Mouse (Mus musculus) kidney, embryonic 15.5 days (tissue): ENCODE results near the gene Wdr4. TPM values are rescaled to one million over a fixed set of nuclear protein-coding genes. Genes with fewer than 3 reads are reported as not detected.
A peak's percentile ranks its signal among the peaks of the same experiment; 100 is the strongest.

Experiments used
- ATAC-seq: fragments of 200-750 bp; cut with Nextera tagmentation; replicated peaks from 2 replicates; pipeline ENCODE4 v1.8.0; 2017; ENCODE audit warnings: moderate TSS enrichment; ENCODE audit not compliant: low FRiP score
- H3K27ac ChIP-seq: fragments of 300-500 bp; sonication (generic); 2 replicates; pipeline ENCODE4 v1.5.1; 2015; ENCODE audit warnings: mild to moderate bottlenecking, inconsistent platforms
- H3K27me3 ChIP-seq: fragments of 300-500 bp; sonication (generic); 2 replicates; pipeline ENCODE4 v1.6.1; 2015; ENCODE audit warnings: inconsistent platforms
- H3K36me3 ChIP-seq: fragments of 300-500 bp; sonication (generic); 2 replicates; pipeline ENCODE4 v1.6.1; 2015; ENCODE audit warnings: inconsistent platforms
- H3K4me1 ChIP-seq: fragments of 300-500 bp; sonication (generic); 2 replicates; pipeline ENCODE4 v1.6.1; 2015; ENCODE audit warnings: inconsistent platforms
- H3K4me2 ChIP-seq: fragments of 300-500 bp; sonication (generic); 2 replicates; pipeline ENCODE4 v1.6.1; 2015; ENCODE audit warnings: moderate library complexity, mild to moderate bottlenecking, inconsistent platforms
- H3K4me3 ChIP-seq: fragments of 300-500 bp; sonication (generic); replicated peaks from 2 replicates; pipeline ENCODE4 v1.5.1; 2015; ENCODE audit warnings: mild to moderate bottlenecking, inconsistent platforms
- H3K9ac ChIP-seq: fragments of 300-500 bp; sonication (generic); 2 replicates; pipeline ENCODE4 v1.6.1; 2015; ENCODE audit warnings: mild to moderate bottlenecking, inconsistent platforms
- H3K9me3 ChIP-seq: fragments of 300-500 bp; sonication (generic); replicated peaks from 2 replicates; pipeline ENCODE4 v1.6.1; 2016; ENCODE audit warnings: inconsistent platforms
- WGBS: fragments of 180-500 bp; shearing (Covaris S2); methylation state at CpG from one replicate; pipeline ENCODE4 v1.1.7; 2015; ENCODE audit warnings: mixed read lengths; 5-methylcytosine and 5-hydroxymethylcytosine counted together
- polyA plus RNA-seq: library from polyadenylated mRNA; unstranded; fragments of >200 nt; fragmentation: Nextera tagmentation; extraction: Ambion mirVana; gene quantifications from 2 replicates; pipeline ENCODE4 v1.2.1, GENCODE M21; 2015

Wdr4 gene
- polyA plus RNA-seq, 1 experiment from 2014 or later = 49.6 TPM

DNA sequence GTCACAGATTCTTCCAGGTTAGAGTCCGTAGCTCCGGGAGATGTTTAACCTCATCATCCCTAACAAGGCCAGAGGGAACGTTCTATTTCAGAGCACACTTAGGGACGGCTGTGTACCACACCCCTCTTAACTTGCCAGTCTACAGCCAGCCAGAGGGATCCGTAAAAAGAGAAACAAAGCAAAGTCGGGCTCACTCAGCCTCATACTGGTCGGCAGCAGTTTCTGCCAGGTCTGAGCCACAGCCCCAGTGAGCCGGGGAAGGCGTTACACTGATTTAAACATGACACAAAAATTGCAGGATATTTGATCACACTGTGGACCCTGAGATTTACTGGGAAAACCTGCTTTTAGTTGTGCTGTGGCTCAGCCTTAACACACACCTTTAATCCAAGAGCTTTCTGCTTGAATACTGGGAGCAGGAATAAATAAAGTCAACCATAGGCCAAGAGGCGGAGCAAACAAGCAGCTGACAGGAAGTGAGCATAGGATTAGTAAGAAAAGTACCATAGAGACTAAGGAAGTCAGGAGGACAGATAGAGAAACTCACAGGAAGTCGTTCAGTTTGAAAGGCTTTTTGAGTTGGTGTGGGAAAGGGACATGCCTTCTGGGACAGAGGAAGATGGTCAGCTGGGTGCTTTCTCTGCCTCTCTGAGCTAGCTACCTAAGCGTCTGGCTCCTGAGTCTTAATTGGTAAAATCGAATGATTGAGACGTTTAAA is 11.8 kb upstream of the Wdr4 start:
- Histone ChIP-seq H3K27me3 (no peaks in the 10 kb centered on the region), H3K9ac (no peak overlapping the region), H3K9me3 (no peaks in the 10 kb centered on the region), H3K4me3 (no peak overlapping the region), H3K36me3 (peaks cover 48% of the 10 kb centered on the region), H3K4me2 (no peak overlapping the region), H3K27ac (peak overlapping the region; percentile 33; the same call in 1 of the 2 replicates), H3K4me1 (peaks cover 17% of the 10 kb centered on the region)
- WGBS = 87% methylated on average over 14 of the region's 14 CpGs
- no peak for ATAC-seq

DNA sequence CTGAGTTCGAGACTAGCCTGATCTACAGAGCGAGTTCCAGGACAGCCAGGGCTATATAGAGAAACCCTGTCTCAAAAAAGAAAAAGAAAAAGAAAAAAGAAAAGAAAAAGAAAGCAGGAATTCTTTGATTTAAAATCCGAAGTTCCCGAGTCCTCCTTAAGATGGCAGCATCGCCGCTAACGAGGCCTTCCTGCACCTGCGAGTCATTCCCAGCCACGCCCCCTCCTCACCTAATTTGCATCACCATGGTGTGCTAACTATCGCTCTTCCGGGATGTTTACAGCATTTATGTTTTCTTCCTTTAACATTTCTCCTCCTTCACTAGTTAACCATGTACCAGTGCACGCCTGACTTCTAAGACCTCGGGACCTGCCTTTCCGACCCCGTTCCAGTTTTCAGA is 9.5 kb upstream of the Wdr4 start:
- Histone ChIP-seq H3K9ac (no peak overlapping the region), H3K4me1 (peaks cover 9% of the 10 kb centered on the region), H3K4me3 (peak overlapping the region; percentile 21; the same call in 1 of the 2 replicates), H3K27me3 (no peaks in the 10 kb centered on the region), H3K27ac (0 out of 2 replicates have a peak overlapping the region, but pooled peaks have one; percentile 33), H3K4me2 (peak overlapping the region; percentile 44), H3K9me3 (no peaks in the 10 kb centered on the region), H3K36me3 (peaks cover 54% of the 10 kb centered on the region)
- WGBS = 26% methylated on average over 15 of the region's 15 CpGs
- ATAC-seq = no peak

DNA sequence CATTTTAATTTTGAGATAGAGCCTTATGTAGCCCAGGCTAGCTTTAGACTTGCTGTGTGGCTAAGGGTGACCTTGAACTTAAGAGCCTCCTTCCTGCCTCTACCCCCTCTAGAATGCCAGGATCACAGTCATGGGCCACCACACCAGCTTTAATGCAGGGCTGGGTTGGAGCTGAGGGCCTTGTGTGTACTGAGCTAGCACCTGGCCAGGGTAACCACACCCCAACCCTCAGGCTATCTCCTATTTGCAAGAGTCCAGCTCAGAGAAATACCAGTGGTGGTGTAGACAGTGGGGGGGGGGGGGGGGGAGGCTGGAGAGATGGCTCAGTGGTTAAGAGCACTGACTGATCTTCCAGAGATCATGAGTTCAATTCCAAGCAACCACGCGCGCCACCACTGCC is 6.0 kb upstream of the Wdr4 start:
- Histone ChIP-seq H3K4me1 (peaks cover 21% of the 10 kb centered on the region), H3K4me2 (no peak overlapping the region), H3K27ac (no peak overlapping the region), H3K27me3 (no peaks in the 10 kb centered on the region), H3K36me3 (peaks cover 58% of the 10 kb centered on the region), H3K9ac (no peak overlapping the region), H3K4me3 (no peak overlapping the region), H3K9me3 (no peaks in the 10 kb centered on the region)
- 100% methylated on average over 3 of the region's 3 CpGs for WGBS
- ATAC-seq = no peak

DNA sequence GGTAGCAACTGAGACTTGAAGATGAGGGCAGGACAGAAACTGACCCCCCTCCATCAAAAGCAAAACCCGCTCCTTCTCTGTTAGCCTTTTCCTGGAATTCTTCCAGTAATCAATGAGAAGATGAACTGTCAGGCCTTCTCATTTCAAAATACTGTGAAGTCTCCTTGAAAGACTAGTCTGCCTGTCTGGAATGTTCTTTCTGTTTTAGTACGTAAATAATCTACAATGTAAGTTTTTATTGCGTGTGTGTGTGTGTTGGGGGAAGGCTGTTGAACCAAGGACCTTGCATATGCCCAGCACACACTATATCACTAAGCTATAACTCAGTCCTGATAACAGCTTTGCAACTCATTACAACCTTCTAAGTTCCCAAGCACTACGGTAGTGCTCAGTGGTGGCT is 5.3 kb upstream of the Wdr4 start:
- Histone ChIP-seq H3K27ac (no peak overlapping the region), H3K36me3 (peaks cover 52% of the 10 kb centered on the region), H3K4me1 (peaks cover 22% of the 10 kb centered on the region), H3K4me2 (no peak overlapping the region), H3K9ac (no peak overlapping the region), H3K9me3 (no peaks in the 10 kb centered on the region), H3K27me3 (no peaks in the 10 kb centered on the region), H3K4me3 (no peak overlapping the region)
- ATAC-seq = no peak
- WGBS = 73% methylated on average over 4 of the region's 4 CpGs

DNA sequence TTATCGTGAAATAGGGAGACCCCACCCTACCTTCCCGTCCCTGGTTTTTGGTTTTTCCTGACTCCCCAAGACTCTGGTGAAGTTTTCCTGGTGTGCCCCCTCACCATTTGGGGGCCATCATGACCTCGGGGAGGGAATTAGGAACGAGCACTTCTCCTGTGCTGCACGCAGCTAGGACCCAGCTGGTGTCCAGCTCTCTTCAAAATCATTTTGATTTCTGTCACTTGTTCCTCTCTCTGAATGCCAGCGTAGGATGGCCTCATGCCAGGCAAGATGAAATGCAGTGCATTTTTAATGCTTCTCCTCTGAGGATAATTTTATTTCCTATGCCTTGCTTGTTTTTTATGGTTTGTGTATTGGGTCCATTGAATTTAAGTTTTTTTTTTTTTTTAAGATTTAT is 2.2 kb upstream of the Wdr4 start:
- Histone ChIP-seq H3K9ac (no peak overlapping the region), H3K4me3 (no peak overlapping the region), H3K36me3 (peaks cover 27% of the 10 kb centered on the region), H3K27me3 (no peaks in the 10 kb centered on the region), H3K4me2 (0 out of 2 replicates have a peak overlapping the region, but pooled peaks have one; percentile 65), H3K27ac (no peak overlapping the region), H3K4me1 (peaks cover 19% of the 10 kb centered on the region), H3K9me3 (no peaks in the 10 kb centered on the region)
- WGBS = 86% methylated on average over 6 of the region's 6 CpGs
- no peak for ATAC-seq

DNA sequence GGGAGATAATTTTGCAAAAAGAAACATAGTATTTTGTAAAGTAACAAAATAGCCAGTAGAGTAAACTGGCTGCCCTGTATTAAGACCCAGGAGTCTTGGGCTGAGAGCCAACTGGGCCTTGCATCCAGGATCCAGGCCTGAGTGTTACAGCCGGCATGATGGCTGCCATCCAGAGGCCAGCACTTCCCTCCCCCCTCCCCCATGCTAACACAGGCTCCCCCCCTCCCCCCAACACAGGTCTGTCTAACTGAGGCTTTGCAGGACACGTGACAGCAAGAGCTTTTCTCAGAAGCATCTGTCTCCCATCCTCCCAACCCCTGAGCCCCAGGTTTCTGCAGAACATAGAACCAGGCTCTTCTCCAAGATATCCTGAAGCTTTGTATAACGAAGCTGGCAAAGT is 1.1 kb upstream of the Wdr4 start:
- Histone ChIP-seq H3K36me3 (peaks cover 23% of the 10 kb centered on the region), H3K27me3 (no peaks in the 10 kb centered on the region), H3K9me3 (no peaks in the 10 kb centered on the region), H3K4me3 (peak overlapping the region; percentile 80), H3K9ac (peak overlapping the region; percentile 71), H3K27ac (peak overlapping the region; percentile 82), H3K4me2 (peak overlapping the region; percentile 65), H3K4me1 (peaks cover 19% of the 10 kb centered on the region)
- WGBS = 33% methylated on average over 3 of the region's 3 CpGs
- ATAC-seq = no peak

DNA sequence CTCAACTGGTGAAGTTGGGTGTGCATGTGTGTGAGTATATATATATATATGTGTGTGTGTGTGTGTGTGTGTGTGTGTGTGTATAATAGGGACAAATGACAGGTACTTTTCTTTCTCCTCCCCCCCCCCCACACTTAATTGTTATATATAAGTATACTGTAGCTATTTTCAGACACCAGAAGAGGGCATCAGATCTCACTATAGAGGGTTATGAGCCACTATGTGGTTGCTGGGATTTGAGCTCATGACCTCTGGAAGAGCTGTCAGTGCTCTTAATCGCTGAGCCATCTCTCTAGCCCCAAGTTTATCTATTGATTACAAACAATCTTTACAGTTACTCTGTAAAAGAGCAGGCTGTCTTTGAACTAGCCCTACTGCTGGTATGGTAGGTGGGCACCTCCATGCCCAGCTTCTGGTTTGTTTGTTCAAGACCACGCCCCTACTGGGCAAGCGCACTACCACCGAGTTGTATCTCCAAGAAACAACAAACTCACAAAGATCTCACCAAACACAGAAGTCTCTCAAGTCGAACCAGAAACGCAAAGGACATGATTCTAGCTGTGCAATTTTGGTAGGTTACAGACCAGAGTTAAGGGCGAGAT is 335 bp downstream of the Wdr4 start:
- WGBS = 6% methylated on average over 7 of the region's 7 CpGs
- peak; percentile 63 for ATAC-seq
- peak overlapping the region; percentile 80 for H3K4me3 ChIP-seq
- peak overlapping the region; percentile 65 for H3K4me2 ChIP-seq
- H3K27ac ChIP-seq = peak overlapping the region; percentile 59; the same call in 1 of the 2 replicates
- H3K4me1 ChIP-seq = peaks cover 14% of the 10 kb centered on the region
- no peaks in the 10 kb centered on the region for H3K9me3 ChIP-seq
- H3K36me3 ChIP-seq = peaks cover 19% of the 10 kb centered on the region
- H3K27me3 ChIP-seq = no peaks in the 10 kb centered on the region
- no peak overlapping the region for H3K9ac ChIP-seq

DNA sequence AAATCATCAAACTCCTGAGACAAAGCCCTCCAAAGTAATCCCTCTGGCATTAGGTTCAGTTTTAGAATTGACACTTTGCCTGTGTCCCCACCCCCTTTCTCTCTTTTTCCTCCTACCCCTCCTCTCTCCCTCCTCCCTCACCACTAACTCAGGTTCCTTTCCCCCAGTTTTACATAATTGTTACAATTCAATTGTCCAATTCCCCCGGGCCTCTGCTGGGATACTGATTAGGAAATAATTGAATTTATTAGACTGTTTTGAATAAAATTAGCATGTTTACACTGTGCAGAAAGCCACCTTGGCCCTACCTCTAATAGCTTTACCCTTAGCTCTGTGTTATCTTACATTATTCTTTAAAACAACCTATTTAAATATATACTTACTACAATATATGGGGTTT is 5.1 kb downstream of the Wdr4 start:
- 78% methylated on average over 1 of the region's 1 CpGs for WGBS

DNA sequence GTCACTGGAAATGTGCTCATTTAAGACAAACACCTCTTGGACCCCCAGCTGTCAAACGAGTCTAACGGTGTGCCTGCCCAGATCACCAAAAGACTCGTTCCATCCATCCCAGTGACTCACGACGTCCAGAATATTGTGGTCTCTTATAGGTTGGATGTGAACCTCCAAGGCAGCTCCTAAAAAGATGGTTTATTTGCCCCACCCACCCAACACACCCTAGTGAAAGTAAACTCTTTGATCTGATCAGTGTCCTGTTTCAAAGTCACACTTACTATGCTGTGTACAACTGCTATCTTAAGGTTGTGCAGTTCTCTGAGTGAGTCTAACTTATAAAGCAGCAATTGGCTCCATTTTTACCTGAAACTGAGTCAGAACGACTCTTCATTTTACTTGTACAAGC is 7.2 kb downstream of the Wdr4 start:
- 0 out of 2 replicates have a peak, but pooled peaks have one; percentile 7 for ATAC-seq
- Histone ChIP-seq H3K27ac (peak overlapping the region; percentile 87), H3K9ac (peak overlapping the region; percentile 80), H3K9me3 (no peaks in the 10 kb centered on the region), H3K4me2 (peak overlapping the region; percentile 77), H3K36me3 (peaks cover 29% of the 10 kb centered on the region), H3K4me1 (peaks cover 15% of the 10 kb centered on the region), H3K4me3 (peak overlapping the region; percentile 85), H3K27me3 (no peaks in the 10 kb centered on the region)
- WGBS = 19% methylated on average over 6 of the region's 6 CpGs

More for the DNA sequence above, 5.1 kb downstream of the Wdr4 start:
- H3K4me2 ChIP-seq = no peak overlapping the region
- H3K4me1 ChIP-seq = peaks cover 15% of the 10 kb centered on the region
- H3K9ac ChIP-seq = no peak overlapping the region
- peaks cover 9% of the 10 kb centered on the region for H3K36me3 ChIP-seq
- H3K27ac ChIP-seq = no peak overlapping the region
- ATAC-seq = no peak
- no peaks in the 10 kb centered on the region for H3K9me3 ChIP-seq
- no peaks in the 10 kb centered on the region for H3K27me3 ChIP-seq
- H3K4me3 ChIP-seq = no peak overlapping the region

DNA sequence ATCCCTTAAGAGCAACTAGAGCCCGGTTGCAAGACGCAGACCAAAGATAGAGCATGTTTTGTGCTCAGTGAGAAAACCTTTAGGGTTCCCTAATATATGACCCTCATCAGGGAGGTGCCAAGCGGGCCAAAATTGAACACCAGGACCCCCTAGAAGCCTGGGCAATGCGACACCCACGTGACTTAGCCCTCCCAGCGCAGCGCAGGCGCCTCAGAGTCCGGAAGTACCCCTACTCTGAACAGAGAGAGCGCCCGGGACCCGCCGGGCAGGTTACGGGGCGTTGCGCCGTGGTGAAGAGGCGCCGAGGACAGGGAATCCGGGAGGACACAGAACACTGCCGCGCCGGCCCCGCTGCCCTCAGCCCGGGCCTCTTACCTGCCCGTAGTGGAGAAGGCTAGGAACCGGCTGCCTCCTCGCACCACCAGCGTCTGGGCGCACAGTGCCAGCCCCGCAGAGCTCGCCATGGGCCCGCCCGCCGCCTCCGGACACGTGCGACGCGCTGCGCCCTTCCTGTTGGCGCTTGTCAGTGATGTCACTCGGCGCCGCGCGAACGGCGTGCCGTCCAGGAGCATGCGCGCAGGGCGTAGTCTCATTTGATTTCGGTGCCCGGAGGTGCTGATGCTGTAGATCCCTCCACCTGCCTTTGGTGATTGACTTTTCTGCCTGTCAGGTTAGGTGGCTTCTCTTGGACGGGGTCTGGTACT is 7.8 kb downstream of the Wdr4 start:
- H3K4me2 ChIP-seq = peak overlapping the region; percentile 77
- no peaks in the 10 kb centered on the region for H3K9me3 ChIP-seq
- H3K9ac ChIP-seq = peak overlapping the region; percentile 80
- peaks cover 35% of the 10 kb centered on the region for H3K36me3 ChIP-seq
- WGBS = under 1% methylated on average over 56 of the region's 56 CpGs
- peaks cover 18% of the 10 kb centered on the region for H3K4me1 ChIP-seq
- peak overlapping the region; percentile 85 for H3K4me3 ChIP-seq
- peak; percentile 96 for ATAC-seq
- peak overlapping the region; percentile 87 for H3K27ac ChIP-seq
- no peaks in the 10 kb centered on the region for H3K27me3 ChIP-seq

DNA sequence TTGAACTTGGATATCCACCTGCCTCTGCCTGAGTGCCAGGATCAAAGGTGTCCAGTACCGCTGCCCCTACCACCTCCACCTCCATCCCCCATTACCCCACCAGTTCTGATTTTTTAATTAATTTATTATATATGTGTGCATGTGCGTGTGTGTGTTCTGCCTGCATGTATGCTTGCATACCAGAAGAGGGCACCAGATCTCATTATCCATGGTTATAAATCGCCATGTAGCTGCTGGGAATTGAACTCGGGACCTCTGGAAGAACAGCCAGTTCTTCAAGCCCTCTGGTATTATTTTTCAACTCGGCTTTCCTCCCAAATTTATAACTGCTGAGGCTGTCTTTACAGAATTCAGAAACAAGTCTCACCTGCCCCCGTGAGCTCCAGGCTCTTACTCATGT is 8.8 kb downstream of the Wdr4 start:
- 92% methylated on average over 6 of the region's 6 CpGs for WGBS
- Histone ChIP-seq H3K9ac (no peak overlapping the region), H3K4me3 (peak overlapping the region; percentile 85), H3K27me3 (no peaks in the 10 kb centered on the region), H3K27ac (no peak overlapping the region), H3K4me2 (peak overlapping the region; percentile 77), H3K9me3 (no peaks in the 10 kb centered on the region), H3K4me1 (peaks cover 26% of the 10 kb centered on the region), H3K36me3 (peaks cover 44% of the 10 kb centered on the region)
- no peak for ATAC-seq

DNA sequence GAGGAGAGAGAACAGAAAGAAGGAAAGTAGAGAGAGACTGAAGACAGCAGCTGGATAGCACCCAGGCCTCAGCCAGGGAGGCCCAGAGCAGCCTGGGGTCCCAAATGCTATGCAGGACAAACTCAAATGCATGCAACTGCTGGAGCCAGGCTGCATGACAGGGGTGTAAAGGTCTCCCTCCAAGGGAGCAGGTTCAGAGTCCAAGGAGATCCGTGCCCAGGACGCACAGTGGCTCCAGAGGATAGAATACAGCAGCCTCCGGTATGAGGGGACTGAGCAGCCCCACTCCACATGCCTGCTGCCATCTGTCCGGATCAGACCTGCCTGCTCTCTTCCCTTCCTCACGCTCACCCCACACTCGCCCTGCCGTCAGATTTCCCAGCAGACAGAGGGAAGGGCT is 13.5 kb downstream of the Wdr4 start:
- ATAC-seq = peak; percentile 34; the same call in 1 of the 2 replicates
- no peaks in the 10 kb centered on the region for H3K9me3 ChIP-seq
- no peak overlapping the region for H3K9ac ChIP-seq
- peaks cover 33% of the 10 kb centered on the region for H3K4me1 ChIP-seq
- H3K36me3 ChIP-seq = peaks cover 86% of the 10 kb centered on the region
- no peak overlapping the region for H3K4me2 ChIP-seq
- 91% methylated on average over 7 of the region's 7 CpGs for WGBS
- no peaks in the 10 kb centered on the region for H3K27me3 ChIP-seq
- H3K27ac ChIP-seq = peak overlapping the region; percentile 82
- no peak overlapping the region for H3K4me3 ChIP-seq
